In the genomic region with DNA sequence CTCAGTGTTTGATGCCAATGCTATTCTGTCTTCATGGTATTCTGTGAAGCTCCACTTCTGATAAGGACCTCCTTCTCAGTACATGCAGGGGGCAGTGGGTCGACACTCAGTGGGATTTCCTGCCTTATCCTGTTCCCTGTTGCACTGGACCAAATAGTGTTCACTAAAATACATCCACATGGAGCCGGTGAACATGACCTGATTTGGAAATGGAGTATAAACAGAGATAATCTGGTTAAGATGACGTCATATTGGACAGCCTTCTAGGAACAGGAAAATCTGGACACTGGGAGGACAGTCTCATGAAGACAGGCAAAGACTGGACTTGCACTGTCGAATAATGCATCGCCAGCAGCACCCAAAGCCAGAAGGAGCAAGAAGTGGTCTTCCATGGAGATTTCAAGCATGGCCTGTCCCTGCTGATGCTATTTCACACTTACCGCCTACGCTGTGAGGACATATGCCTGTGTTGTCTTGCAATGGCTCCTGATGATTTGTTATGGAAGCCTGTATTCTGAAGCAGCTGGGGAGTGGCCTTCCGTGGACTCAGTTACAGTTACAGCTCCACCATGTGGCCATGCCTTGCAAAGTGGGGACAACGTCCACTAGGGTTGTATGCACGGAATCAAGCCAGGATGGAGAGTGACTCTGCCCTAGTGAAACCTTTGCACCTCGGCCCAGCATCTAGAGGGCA, we compare ENCODE assay signal across 9 mouse cellular contexts. TPM values are rescaled to one million over a fixed set of nuclear protein-coding genes. Genes with fewer than 3 reads are reported as not detected.
DNase-seq lines count a peak whose midpoint lies in the region; ATAC-seq and TF ChIP-seq lines count a peak whose summit lies in the region.
"Had no signal": no experiment of that assay in that cellular context is flagged by ENCODE, and none has a peak within 500 bp of the region (broad histone marks: within the 10 kb centered on the region; RNA-seq: fewer than 3 reads in every experiment).

No protein-coding gene starts in this region.

- no peaks in the 10 kb centered on the region for H3K9me3 ChIP-seq in intestine, embryonic 16.5 days (ENCODE audit: control insufficient read depth, low read length)
- no peaks in the 10 kb centered on the region for H3K9me3 ChIP-seq in limb, embryonic 14.5 days (ENCODE audit: control insufficient read depth, low read length)
- H3K9me3 ChIP-seq: neural tube, embryonic 12.5 days had no signal

- peak; percentile 80 for ATAC-seq in intestine, embryonic 16.5 days
- ATAC-seq in limb, embryonic 14.5 days (ENCODE audit: low FRiP score, low read depth) = 0 out of 2 replicates have a peak, but pooled peaks have one; percentile 41
- peak; percentile 71 for ATAC-seq in monocyte, adult 5-6 weeks (replicated peaks; ENCODE audit: insufficient number of reproducible peaks, low FRiP score, low TSS enrichment, poor library complexity, severe bottlenecking)

- 65% methylated on average over 11 of the region's 11 CpGs for WGBS in intestine, embryonic 16.5 days
- 68% methylated on average over 11 of the region's 11 CpGs for WGBS in limb, embryonic 14.5 days

- no peaks in the 10 kb centered on the region for H3K79me3 ChIP-seq in C2C12 (ENCODE audit: low read depth)

- no peak overlapping the region for H3K4me2 ChIP-seq in intestine, embryonic 16.5 days (ENCODE audit: low read depth, low read length)
- no peak overlapping the region for H3K4me2 ChIP-seq in limb, embryonic 14.5 days (replicated peaks; ENCODE audit: low read depth, low read length, severe bottlenecking)
- H3K4me2 ChIP-seq: neural tube, embryonic 12.5 days had no signal

- peak; percentile 23 for TF ChIP-seq CTCF in C2C12 (IDR thresholded peaks at IDR 0.05; ENCODE audit: control insufficient read depth, insufficient read depth, insufficient read length)
- peak; percentile 63; the same call in 1 of the 2 replicates for TF ChIP-seq CTCF in brain, embryonic 14.5 days (IDR thresholded peaks at IDR 0.05; ENCODE audit: borderline replicate concordance, extremely low read depth, insufficient read depth, insufficient read length)

- H3K36me3 ChIP-seq in C2C12 (ENCODE audit: control insufficient read depth, insufficient read depth) = peaks cover 44% of the 10 kb centered on the region
- H3K36me3 ChIP-seq in intestine, embryonic 16.5 days (ENCODE audit: control insufficient read depth, insufficient read depth, low read length) = peaks cover 22% of the 10 kb centered on the region
- peaks cover 45% of the 10 kb centered on the region for H3K36me3 ChIP-seq in limb, embryonic 14.5 days (ENCODE audit: control insufficient read depth, insufficient read depth, low read length)

- no peak overlapping the region for H3K9ac ChIP-seq in intestine, embryonic 16.5 days (ENCODE audit: low read depth, low read length)
- no peak overlapping the region for H3K9ac ChIP-seq in limb, embryonic 14.5 days (ENCODE audit: low read depth, low read length, severe bottlenecking)
- H3K9ac ChIP-seq: neural tube, embryonic 12.5 days had no signal

- H3K79me2 ChIP-seq in C2C12 (ENCODE audit: control insufficient read depth, insufficient read depth) = no peaks in the 10 kb centered on the region

- H3K4me1 ChIP-seq in intestine, embryonic 16.5 days (ENCODE audit: control insufficient read depth, insufficient read depth, low read length) = no peaks in the 10 kb centered on the region
- no peaks in the 10 kb centered on the region for H3K4me1 ChIP-seq in limb, embryonic 14.5 days (ENCODE audit: control insufficient read depth, insufficient read depth, low read length)
- H3K4me1 ChIP-seq: neural tube, embryonic 12.5 days had no signal

- H3K27ac ChIP-seq in intestine, embryonic 16.5 days (ENCODE audit: low read length) = no peak overlapping the region
- H3K27ac ChIP-seq in limb, embryonic 14.5 days (replicated peaks; ENCODE audit: low read depth, low read length) = no peak overlapping the region
- H3K27ac ChIP-seq: neural tube, embryonic 12.5 days had no signal

- no peak overlapping the region for H3ac ChIP-seq in C2C12 (ENCODE audit: control insufficient read depth, insufficient read length, low read depth)

- no peaks in the 10 kb centered on the region for H3K27me3 ChIP-seq in C2C12 (ENCODE audit: control insufficient read depth, insufficient read depth, insufficient read length)
- H3K27me3 ChIP-seq in intestine, embryonic 16.5 days (replicated peaks; ENCODE audit: control insufficient read depth, insufficient read depth, low read length) = no peaks in the 10 kb centered on the region
- no peaks in the 10 kb centered on the region for H3K27me3 ChIP-seq in limb, embryonic 14.5 days (ENCODE audit: control insufficient read depth, insufficient read depth, low read length)
- H3K27me3 ChIP-seq: neural tube, embryonic 12.5 days had no signal

- no peak overlapping the region for H3K4me3 ChIP-seq in C2C12 (ENCODE audit: insufficient read depth, poor library complexity, severe bottlenecking)
- no peak overlapping the region for H3K4me3 ChIP-seq in intestine, embryonic 16.5 days (ENCODE audit: low read length)
- no peak overlapping the region for H3K4me3 ChIP-seq in limb, embryonic 14.5 days (replicated peaks; ENCODE audit: low read length)
- H3K4me3 ChIP-seq: neural tube, embryonic 12.5 days had no signal

- no peak for TF ChIP-seq POLR2A in brain, embryonic 14.5 days (IDR thresholded peaks at IDR 0.05; ENCODE audit: borderline replicate concordance, extremely low read depth, insufficient read depth, insufficient read length, poor library complexity, severe bottlenecking)
- no peak for TF ChIP-seq POLR2A in limb, embryonic 14.5 days (IDR thresholded peaks at IDR 0.05; ENCODE audit: borderline replicate concordance, extremely low read depth, insufficient read depth, insufficient read length)

- DNase-seq in 3134 (ENCODE audit: extremely low read depth, insufficient read length, low spot score) = peak; percentile 28
- peak; percentile 55 for DNase-seq in brain, embryonic 14.5 days (ENCODE audit: low read depth)
- peak; percentile 57 for DNase-seq in gastrocnemius, adult 18-20 months (ENCODE audit: low spot score)
- DNase-seq in limb, embryonic 14.5 days (ENCODE audit: low spot score) = peak; percentile 23
- DNase-seq in c-Kit-positive CD71-positive TER-119-positive erythroid progenitor cells, embryonic 14.5 days (ENCODE audit: low spot score) = no peak

TF ChIP-seq in C2C12, 6 proteins besides CTCF, POLR2A, EP300 and RAD21:
- TF ChIP-seq MAX (IDR thresholded peaks at IDR 0.05) = no peak
- no peak for TF ChIP-seq MYOD1 (IDR thresholded peaks at IDR 0.05; ENCODE audit: control insufficient read depth, insufficient read length, low read depth)
- TF ChIP-seq MYOG (IDR thresholded peaks at IDR 0.05; ENCODE audit: control insufficient read depth, extremely low read depth, insufficient read length) = no peak
- no peak for TF ChIP-seq FOSL1 (IDR thresholded peaks at IDR 0.05; ENCODE audit: insufficient read depth, low read length, poor library complexity, severe bottlenecking)
- TF ChIP-seq USF1 (IDR thresholded peaks at IDR 0.05; ENCODE audit: low read depth) = no peak
- TF ChIP-seq CEBPB (IDR thresholded peaks at IDR 0.05; ENCODE audit: low read depth) = no peak

RNA-seq across cellular contexts. Expression of a gene that starts 10.9 kb away (rescaled TPM):
- 48.8 TPM for polyA plus RNA-seq in C2C12 (2012; fragmentation: generic; extraction: Trizol)
- polyA plus RNA-seq in brain, embryonic 14.5 days (2012; rRNA removed) = 56.0 and 69.9 TPM in 2 replicates
- 100 to 1,000 TPM; 102 to 108 TPM for total RNA-seq in gastrocnemius, adult 18-20 months (2021)
- polyA plus RNA-seq in intestine, embryonic 16.5 days (2015; fragmentation: Nextera tagmentation; extraction: Ambion mirVana) = 163 and 188 TPM in 2 replicates
- polyA plus RNA-seq in limb, embryonic 14.5 days (2012; rRNA removed) = 72.9 and 86.3 TPM in 2 replicates
- 76.8 and 84.1 TPM in 2 replicates for polyA plus RNA-seq in limb, embryonic 14.5 days (2014; fragmentation: Nextera tagmentation; extraction: Ambion mirVana)
- total RNA-seq in monocyte, adult 5-6 weeks (2017) = 155 to 165 TPM (median 163 TPM) in 3 replicates

RNA-seq across cellular contexts. Expression of a gene that starts 37.0 kb away (rescaled TPM):
- polyA plus RNA-seq in C2C12 (2012; fragmentation: generic; extraction: Trizol) = 0.16 TPM
- 0.36 and 0.64 TPM in 2 replicates for polyA plus RNA-seq in brain, embryonic 14.5 days (2012; rRNA removed)
- total RNA-seq in gastrocnemius, adult 18-20 months (2021) = under 1 TPM; 0.83 to 0.98 TPM
- 0.27 and 0.43 TPM in 2 replicates for polyA plus RNA-seq in intestine, embryonic 16.5 days (2015; fragmentation: Nextera tagmentation; extraction: Ambion mirVana)
- polyA plus RNA-seq in limb, embryonic 14.5 days (2012; rRNA removed) = 0.28 and 0.35 TPM in 2 replicates
- 0.23 and 0.48 TPM in 2 replicates for polyA plus RNA-seq in limb, embryonic 14.5 days (2014; fragmentation: Nextera tagmentation; extraction: Ambion mirVana)
- 77.4 to 130 TPM (median 92.6 TPM) in 3 replicates for total RNA-seq in monocyte, adult 5-6 weeks (2017)
